Mouse (Mus musculus) cerebellum, adult (tissue): ENCODE data around the gene Reps2.

Experiments
- ATAC-seq: cut with Nextera tagmentation; 2 replicates; pipeline ENCODE4 v1.9.2; 2017; ENCODE audit warnings: mild to moderate bottlenecking, moderate library complexity, mixed read lengths; ENCODE audit not compliant: insufficient number of reproducible peaks, low FRiP score, low TSS enrichment

Gene Reps2

GRCm38 (mm10) chrX:162503436-162503835 is 140.0 kb downstream of the Reps2 start:
- ATAC-seq: no peak

DNA sequence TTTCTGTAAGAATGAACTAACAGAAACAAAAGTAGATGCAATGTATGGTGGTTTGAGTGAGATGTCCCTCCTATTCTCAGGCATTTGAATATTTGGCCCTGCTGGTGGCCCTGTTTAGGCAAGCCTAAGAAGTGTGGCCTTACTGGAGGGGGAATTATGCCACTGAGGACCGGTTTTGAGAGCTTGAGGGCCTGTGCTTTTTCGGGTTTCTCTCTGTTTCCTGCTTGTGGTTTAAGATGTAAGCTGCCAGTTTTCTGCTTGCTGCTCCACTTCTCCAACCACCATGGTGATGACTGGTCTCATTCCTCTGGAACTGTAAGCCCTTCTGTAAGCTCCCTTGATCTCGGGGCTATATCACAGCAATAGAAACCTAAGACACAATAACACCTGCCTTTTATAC is 142.5 kb downstream of the Reps2 start:
- no peak for ATAC-seq

- no peak for ATAC-seq
These were observed 147.0 kb downstream of the Reps2 start for GRCm38 (mm10) chrX:162496485-162496884.

- no peak for ATAC-seq
These were observed 154.8 kb downstream of the Reps2 start for GRCm38 (mm10) chrX:162488630-162489029.

DNA sequence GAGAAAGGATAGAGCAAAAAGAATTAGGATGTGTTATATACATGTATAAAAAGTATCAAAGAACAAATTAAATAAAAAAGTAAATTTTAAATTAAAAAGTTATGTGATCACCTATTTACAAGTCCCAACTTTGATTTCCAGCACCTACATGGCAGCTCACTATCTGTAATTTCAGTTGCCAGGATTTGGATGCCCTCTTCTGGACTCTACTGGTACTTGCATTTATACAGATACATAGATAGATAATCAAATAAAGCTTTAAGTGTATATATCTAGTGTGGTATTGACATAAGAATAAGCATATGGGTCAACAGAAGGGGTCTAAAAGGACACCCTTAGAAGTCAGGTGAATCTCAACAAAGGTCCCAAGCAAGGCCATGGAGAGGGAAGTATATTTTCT is 155.7 kb downstream of the Reps2 start:
- ATAC-seq: no peak

- no peak for ATAC-seq
These were observed 173.2 kb downstream of the Reps2 start for GRCm38 (mm10) chrX:162470213-162470612.

- ATAC-seq: no peak
These were observed 181.3 kb downstream of the Reps2 start for GRCm38 (mm10) chrX:162462156-162462555.

- ATAC-seq: no peak
These were observed 187.0 kb downstream of the Reps2 start for GRCm38 (mm10) chrX:162456445-162456844.

DNA sequence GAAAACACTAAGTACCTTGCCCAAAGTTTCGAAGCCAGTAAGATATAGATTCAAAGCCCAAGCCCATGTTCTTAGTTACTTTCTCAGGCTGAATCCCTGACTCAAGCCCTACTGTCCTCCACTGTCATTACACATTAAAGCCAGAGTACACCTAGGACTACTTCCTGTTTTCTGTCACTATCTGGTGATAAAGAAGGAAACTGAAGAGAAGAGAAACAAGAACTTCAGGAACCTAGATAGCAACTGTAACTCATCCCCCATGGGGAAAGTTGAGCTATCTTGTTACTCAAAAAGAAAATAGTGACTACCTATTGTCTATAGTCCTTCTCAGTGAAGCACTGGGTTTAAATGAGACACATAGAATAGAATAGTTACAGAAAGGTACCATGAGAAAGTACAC is 188.1 kb downstream of the Reps2 start:
- no peak for ATAC-seq

- no peak for ATAC-seq
These were observed 189.5 kb downstream of the Reps2 start for GRCm38 (mm10) chrX:162453821-162454402.

- ATAC-seq: no peak
These were observed 190.8 kb downstream of the Reps2 start for GRCm38 (mm10) chrX:162452642-162453041.

DNA sequence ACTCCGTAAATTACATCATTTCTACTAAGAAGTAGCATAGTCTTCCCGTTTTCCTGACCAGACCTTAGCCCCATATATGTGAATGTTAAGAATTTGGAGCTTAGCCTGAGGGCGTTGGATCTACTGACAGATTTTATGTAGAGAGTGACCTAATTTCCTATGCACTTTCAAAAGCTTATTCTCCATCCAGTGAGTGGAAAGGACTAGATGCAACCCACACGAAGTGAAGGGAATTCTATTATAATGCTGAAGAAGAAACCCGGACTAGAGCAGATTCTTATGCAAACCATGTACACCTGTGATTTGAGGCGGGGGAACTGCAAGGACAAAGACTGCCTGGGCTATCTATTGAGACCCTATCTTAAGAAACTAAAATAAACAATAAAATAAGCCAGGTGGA is 195.5 kb downstream of the Reps2 start:
- ATAC-seq: no peak

DNA sequence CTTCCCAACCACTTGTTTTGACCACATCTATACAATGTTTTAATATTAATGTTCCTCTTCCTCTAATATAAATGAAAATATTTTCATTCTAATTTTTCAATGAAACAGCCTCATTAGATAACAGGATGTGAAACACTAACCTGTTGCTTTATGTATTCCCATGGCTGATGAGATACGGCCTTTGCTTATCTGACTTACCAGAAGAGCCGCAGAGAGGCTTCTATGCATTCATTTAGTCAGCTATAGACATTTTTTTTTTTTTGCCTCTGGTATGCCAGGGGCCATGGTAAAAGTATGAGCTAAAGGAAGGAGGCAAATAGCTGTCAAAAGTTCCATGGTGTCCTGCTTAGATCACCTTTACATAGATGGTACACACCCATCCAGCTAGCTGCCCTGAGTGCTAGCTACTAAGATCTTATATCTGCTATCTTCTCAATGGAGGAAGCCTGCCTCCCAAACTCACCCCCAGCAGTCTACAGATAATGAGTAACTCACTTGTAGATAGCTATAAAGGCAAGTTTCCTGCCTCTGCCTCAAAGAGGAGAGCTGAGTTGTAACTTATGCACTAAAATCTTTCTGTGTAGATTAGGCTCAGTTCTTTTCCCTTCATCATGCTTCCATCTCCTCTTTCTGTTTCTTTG is 196.7 kb downstream of the Reps2 start:
- no peak for ATAC-seq

- no peak for ATAC-seq
These were observed 200.1 kb downstream of the Reps2 start for GRCm38 (mm10) chrX:162443387-162443786.

DNA sequence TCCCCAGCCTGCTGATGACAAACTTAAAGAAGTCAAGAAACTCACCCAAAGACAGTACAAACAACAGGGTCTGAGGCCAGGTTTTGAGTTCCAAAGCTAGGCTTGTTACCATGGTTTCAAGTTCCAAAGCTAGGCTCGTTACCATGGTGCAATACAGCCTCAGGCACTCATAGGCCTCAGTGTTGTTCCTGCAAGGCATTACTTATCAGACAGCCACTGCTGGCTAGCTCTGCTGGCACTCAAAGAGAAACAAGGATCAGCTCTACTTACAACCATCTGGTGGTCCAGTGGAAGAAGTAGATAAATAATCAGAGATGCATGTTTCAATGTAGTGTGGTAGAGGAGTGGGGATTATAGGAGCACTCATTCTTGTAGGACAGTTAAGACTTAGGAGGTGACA is 200.5 kb downstream of the Reps2 start:
- ATAC-seq: no peak

GRCm38 (mm10) chrX:162432776-162433543 is 210.5 kb downstream of the Reps2 start:
- ATAC-seq: no peak

- peak; percentile 52; the same call in 1 of the 2 replicates for ATAC-seq
These were observed 215.8 kb downstream of the Reps2 start for GRCm38 (mm10) chrX:162427698-162428097.

DNA sequence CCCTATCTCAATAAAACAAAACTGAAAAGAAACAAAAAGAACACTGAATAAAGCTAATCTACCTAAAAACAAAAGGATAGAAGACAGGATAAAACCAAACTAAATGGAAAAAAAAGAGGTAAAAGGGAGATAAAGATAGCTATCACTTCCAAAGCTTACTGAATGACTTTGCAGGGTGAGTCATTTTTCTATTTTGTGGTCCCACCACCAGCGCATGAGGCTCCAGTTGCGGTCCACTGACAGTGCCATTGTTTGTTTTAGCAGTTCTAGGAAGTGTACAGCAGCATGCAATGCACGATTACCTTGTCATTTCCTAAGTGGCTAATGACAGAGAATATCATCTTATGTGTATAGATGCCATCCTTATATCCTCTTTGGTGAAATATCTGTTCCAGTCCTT is 224.0 kb downstream of the Reps2 start:
- no peak for ATAC-seq

GRCm38 (mm10) chrX:162413124-162413523 is 230.3 kb downstream of the Reps2 start:
- ATAC-seq: no peak

- ATAC-seq: no peak
These were observed 236.2 kb downstream of the Reps2 start for GRCm38 (mm10) chrX:162407291-162407690.

DNA sequence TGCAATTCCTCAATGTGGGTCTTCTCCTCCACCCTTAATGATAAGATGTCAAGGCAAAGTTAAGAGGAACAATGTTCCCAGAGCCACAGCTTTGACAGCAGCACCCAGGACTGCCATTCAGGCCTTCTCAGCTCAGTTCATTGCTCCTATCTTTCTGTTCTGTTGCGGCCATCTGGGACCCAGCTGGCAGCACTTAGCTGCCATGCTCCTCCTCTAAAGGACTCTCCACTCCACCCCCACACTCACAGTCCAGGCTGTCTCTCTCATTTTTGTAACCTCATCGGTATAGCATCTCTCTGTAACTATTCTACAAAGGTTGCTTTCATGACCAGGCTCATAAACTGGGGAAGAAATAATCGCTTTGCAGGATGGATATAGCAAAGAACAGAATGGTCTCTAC is 241.0 kb downstream of the Reps2 start:
- ATAC-seq: peak; percentile 49; the same call in 1 of the 2 replicates

DNA sequence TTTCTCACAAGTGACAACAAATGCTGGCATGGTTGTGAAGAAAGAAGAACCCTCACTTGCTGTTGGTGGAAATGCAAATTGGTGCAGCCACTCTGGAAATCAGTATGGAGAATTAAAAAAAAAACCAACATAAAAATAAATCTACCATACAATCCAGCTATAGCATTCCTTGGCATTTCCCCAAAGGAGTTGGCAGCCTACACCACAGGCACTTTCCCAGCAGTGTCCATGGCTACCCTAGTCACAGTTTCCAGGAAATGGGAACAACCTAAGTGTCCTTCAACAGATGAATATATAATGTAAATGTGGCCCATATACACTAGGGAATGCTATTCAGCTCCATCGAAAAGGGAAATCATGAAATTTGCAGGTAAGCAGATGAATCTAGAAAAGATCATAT is 262.7 kb downstream of the Reps2 start:
- ATAC-seq: no peak
